Mouse (Mus musculus): ENCODE measurements at regions not wholly inside any gene's neighbourhood (a gene's known extent, or its start where the extent isn't known, plus 50 kb on each side); places are given as distances from the start of the nearest gene placed in this dataset.

DNA sequence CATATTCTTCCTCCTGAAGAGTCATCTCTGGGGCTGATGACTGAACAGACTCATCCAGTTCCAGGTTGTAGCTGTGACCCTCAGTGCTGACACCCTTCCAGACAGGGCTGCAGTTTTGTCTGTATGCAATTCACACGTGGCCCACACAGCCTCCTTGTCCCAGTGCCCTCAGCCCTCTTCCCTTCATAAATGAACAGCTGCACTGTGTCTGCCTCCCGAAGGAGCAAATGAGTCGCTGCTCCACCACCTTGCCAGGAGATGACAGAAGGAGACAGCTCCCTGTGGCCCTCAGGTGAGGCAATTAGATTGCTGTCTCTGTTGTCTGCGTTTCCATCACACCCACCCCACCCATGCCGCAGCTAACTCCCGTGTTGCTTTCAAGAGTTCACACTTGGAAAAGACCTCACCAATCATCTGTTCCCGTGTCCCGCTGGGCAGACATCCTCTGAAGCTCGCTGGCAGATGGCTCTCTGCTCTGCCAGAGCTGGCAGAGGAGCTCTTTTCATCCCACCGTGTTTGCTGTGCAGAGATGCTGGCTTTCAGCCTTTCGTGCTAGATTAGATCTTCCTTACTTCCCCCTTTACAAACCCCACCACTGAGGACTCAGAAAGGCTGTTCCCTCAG, 135.5 kb upstream of the Slc35f3 start:
- 0 out of 2 replicates have a peak overlapping the region, but pooled peaks have one; percentile 13 for H3K4me2 ChIP-seq
- peak; percentile 55 for ATAC-seq (ENCODE audit: low FRiP score, low read depth)

DNA sequence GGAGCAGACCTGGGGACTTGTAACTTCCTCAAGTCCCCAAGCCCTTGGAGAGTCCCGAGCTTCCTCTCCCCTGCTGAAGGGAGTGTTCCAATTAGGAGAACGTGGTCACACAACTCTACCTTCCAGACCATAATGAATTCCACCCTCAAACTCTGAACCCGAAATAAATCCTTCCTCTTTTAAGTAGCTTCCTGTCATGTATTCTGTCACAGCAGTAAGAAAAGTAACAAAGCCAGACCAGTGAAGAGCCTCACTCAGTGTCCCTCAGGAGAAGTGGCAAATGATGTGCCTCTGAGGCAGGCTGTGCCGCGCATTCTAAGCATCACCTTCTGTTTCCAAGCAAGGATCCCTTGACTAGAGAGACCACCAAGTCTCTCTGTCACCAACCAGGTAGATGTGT, 134.4 kb upstream of the Slc35f3 start:
- Histone ChIP-seq H3K9ac (no peak overlapping the region), H3K4me3 (no peak overlapping the region), H3K9me3 (no peaks in the 10 kb centered on the region), H3K27ac (replicated peaks) (no peak overlapping the region), H3K36me3 (no peaks in the 10 kb centered on the region), H3K4me2 (no peak overlapping the region), H3K4me1 (replicated peaks) (peaks cover 41% of the 10 kb centered on the region), H3K27me3 (no peaks in the 10 kb centered on the region)
- ATAC-seq (ENCODE audit: low FRiP score, low read depth): no peak
- WGBS: 65% methylated on average over 5 of the region's 5 CpGs

More for the DNA sequence above, 135.5 kb upstream of the Slc35f3 start:
- Histone ChIP-seq H3K36me3 (no peaks in the 10 kb centered on the region), H3K27ac (replicated peaks) (peak overlapping the region; percentile 73), H3K4me3 (no peak overlapping the region), H3K9me3 (no peaks in the 10 kb centered on the region), H3K4me1 (replicated peaks) (peaks cover 41% of the 10 kb centered on the region), H3K9ac (no peak overlapping the region), H3K27me3 (no peaks in the 10 kb centered on the region)
- WGBS: 21% methylated on average over 11 of the region's 11 CpGs

DNA sequence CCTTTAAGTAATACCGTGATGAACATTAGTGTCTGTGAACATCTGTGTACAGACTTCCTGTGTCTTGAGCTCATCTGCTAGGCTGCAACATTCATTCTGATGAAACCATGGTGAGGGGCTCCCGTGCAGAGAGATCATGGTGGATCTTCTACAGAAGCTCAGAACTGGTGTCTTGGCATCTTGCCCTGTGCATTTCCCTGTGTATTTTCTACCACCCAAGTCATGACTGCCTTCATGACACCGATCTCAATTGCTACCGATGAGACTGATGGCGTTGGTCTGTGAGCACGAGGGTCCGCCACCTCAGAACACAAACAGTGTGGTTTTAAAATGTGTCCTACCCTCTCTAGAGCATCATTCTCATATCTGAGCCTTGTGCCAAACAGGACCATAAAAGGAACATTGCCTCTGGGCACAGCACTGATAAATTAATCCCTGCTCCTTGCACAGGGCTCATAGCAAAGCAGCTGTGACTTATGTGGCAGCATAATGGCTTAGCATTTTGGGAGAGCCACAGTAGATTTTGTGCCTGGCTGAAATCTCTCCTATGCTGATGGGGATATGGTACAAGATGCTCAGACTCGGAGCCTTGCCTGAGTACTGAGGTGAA, 132.8 kb upstream of the Slc35f3 start:
- Histone ChIP-seq H3K9me3 (no peaks in the 10 kb centered on the region), H3K27ac (replicated peaks) (peak overlapping the region; percentile 60), H3K4me3 (no peak overlapping the region), H3K4me1 (replicated peaks) (peaks cover 33% of the 10 kb centered on the region), H3K4me2 (no peak overlapping the region), H3K36me3 (no peaks in the 10 kb centered on the region), H3K9ac (no peak overlapping the region), H3K27me3 (no peaks in the 10 kb centered on the region)
- peak; percentile 24; the same call in 1 of the 2 replicates for ATAC-seq (ENCODE audit: low FRiP score, low read depth)
- WGBS: 55% methylated on average over 8 of the region's 8 CpGs

GRCm38 (mm10) chr8:126166394-126166793, 132.0 kb upstream of the Slc35f3 start:
- H3K27ac ChIP-seq (replicated peaks): 0 out of 2 replicates have a peak overlapping the region, but pooled peaks have one; percentile 60
- H3K36me3 ChIP-seq: no peaks in the 10 kb centered on the region
- peaks cover 28% of the 10 kb centered on the region for H3K4me1 ChIP-seq (replicated peaks)
- no peak overlapping the region for H3K9ac ChIP-seq
- no peaks in the 10 kb centered on the region for H3K27me3 ChIP-seq
- no peak for ATAC-seq (ENCODE audit: low FRiP score, low read depth)
- no peak overlapping the region for H3K4me2 ChIP-seq
- 59% methylated on average over 7 of the region's 7 CpGs for WGBS
- no peaks in the 10 kb centered on the region for H3K9me3 ChIP-seq
- H3K4me3 ChIP-seq: no peak overlapping the region

- no peaks in the 10 kb centered on the region for H3K27me3 ChIP-seq
- H3K9ac ChIP-seq: no peak overlapping the region
- 0 out of 2 replicates have a peak, but pooled peaks cover 6% of the 10 kb centered on the region for H3K4me1 ChIP-seq (replicated peaks)
- H3K9me3 ChIP-seq: no peaks in the 10 kb centered on the region
- H3K36me3 ChIP-seq: no peaks in the 10 kb centered on the region
- WGBS: 56% methylated on average over 7 of the region's 7 CpGs
- no peak for ATAC-seq (ENCODE audit: low FRiP score, low read depth)
- H3K27ac ChIP-seq (replicated peaks): no peak overlapping the region
- H3K4me2 ChIP-seq: no peak overlapping the region
- no peak overlapping the region for H3K4me3 ChIP-seq
Observed at GRCm38 (mm10) chr8:126174451-126174850, 123.9 kb upstream of the Slc35f3 start.

GRCm38 (mm10) chr8:126176305-126176704, 122.1 kb upstream of the Slc35f3 start:
- no peak overlapping the region for H3K9ac ChIP-seq
- no peaks in the 10 kb centered on the region for H3K27me3 ChIP-seq
- no peaks in the 10 kb centered on the region for H3K9me3 ChIP-seq
- no peak overlapping the region for H3K4me3 ChIP-seq
- H3K4me1 ChIP-seq (replicated peaks): 0 out of 2 replicates have a peak, but pooled peaks cover 6% of the 10 kb centered on the region
- no peak overlapping the region for H3K27ac ChIP-seq (replicated peaks)
- ATAC-seq (ENCODE audit: low FRiP score, low read depth): no peak
- no peaks in the 10 kb centered on the region for H3K36me3 ChIP-seq
- H3K4me2 ChIP-seq: no peak overlapping the region
- WGBS: 89% methylated on average over 7 of the region's 7 CpGs

DNA sequence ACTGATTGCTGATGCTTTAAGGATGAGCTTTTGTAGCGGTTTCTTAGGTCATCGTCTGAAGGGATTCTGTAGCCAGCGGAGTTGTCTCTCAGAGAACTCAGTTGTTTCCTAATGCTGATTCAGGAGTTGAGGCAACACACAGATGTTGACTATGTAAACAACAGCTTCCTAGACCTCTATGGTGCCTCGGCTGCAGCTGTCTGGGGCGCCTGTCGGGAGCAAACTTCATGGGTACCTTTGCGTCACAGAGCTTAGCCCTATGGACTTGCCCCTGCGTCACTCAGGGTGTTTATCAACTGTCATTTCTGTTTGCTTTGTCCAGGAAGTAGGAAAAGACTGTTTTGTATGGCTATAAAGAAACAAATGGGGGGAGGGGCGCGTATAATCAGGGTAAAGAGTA, 120.5 kb upstream of the Slc35f3 start:
- Histone ChIP-seq H3K27me3 (no peaks in the 10 kb centered on the region), H3K9me3 (no peaks in the 10 kb centered on the region), H3K4me3 (no peak overlapping the region), H3K9ac (no peak overlapping the region), H3K4me1 (replicated peaks) (0 out of 2 replicates have a peak, but pooled peaks cover 6% of the 10 kb centered on the region), H3K27ac (replicated peaks) (no peak overlapping the region), H3K36me3 (no peaks in the 10 kb centered on the region), H3K4me2 (no peak overlapping the region)
- 77% methylated on average over 10 of the region's 10 CpGs for WGBS
- ATAC-seq (ENCODE audit: low FRiP score, low read depth): no peak

- Histone ChIP-seq H3K4me1 (replicated peaks) (no peaks in the 10 kb centered on the region), H3K4me2 (no peak overlapping the region), H3K9ac (no peak overlapping the region), H3K27me3 (no peaks in the 10 kb centered on the region), H3K4me3 (no peak overlapping the region), H3K9me3 (no peaks in the 10 kb centered on the region), H3K27ac (replicated peaks) (no peak overlapping the region), H3K36me3 (no peaks in the 10 kb centered on the region)
- ATAC-seq (ENCODE audit: low FRiP score, low read depth): no peak
- 49% methylated on average over 5 of the region's 5 CpGs for WGBS
Observed at GRCm38 (mm10) chr8:126188741-126189285, 109.5 kb upstream of the Slc35f3 start.

- no peak overlapping the region for H3K27ac ChIP-seq (replicated peaks)
- ATAC-seq (ENCODE audit: low FRiP score, low read depth): no peak
- no peaks in the 10 kb centered on the region for H3K9me3 ChIP-seq
- H3K9ac ChIP-seq: no peak overlapping the region
- H3K36me3 ChIP-seq: no peaks in the 10 kb centered on the region
- H3K4me1 ChIP-seq (replicated peaks): no peaks in the 10 kb centered on the region
- H3K27me3 ChIP-seq: no peaks in the 10 kb centered on the region
- WGBS: 85% methylated on average over 2 of the region's 2 CpGs
- no peak overlapping the region for H3K4me3 ChIP-seq
- no peak overlapping the region for H3K4me2 ChIP-seq
Observed at GRCm38 (mm10) chr8:126195616-126196015, 102.7 kb upstream of the Slc35f3 start.

DNA sequence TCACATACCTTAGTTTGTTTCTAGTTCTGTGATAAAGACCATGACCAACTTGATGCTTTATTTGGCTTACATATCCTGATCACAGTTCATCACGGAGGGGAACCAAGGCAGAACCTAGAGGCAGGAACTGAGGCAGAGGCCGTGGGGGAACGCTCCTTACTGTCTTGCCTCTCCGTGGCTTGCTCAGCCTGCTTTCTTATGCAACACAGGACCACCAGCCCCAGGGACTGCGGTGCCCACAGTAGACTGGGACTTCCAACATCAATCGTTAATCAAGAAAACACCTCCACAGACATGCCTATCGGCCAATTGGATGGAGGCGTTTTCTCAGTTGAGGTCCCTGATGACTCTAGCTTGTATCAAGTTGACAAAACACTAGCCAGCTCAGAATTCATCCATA, 87.8 kb upstream of the Slc35f3 start:
- no peaks in the 10 kb centered on the region for H3K36me3 ChIP-seq
- 86% methylated on average over 8 of the region's 8 CpGs for WGBS
- no peak overlapping the region for H3K9ac ChIP-seq
- H3K4me3 ChIP-seq: no peak overlapping the region
- no peak overlapping the region for H3K27ac ChIP-seq (replicated peaks)
- ATAC-seq (ENCODE audit: low FRiP score, low read depth): no peak
- no peaks in the 10 kb centered on the region for H3K4me1 ChIP-seq (replicated peaks)
- no peak overlapping the region for H3K4me2 ChIP-seq
- H3K27me3 ChIP-seq: no peaks in the 10 kb centered on the region
- H3K9me3 ChIP-seq: no peaks in the 10 kb centered on the region

GRCm38 (mm10) chr8:126212802-126213201, 85.6 kb upstream of the Slc35f3 start:
- Histone ChIP-seq H3K27ac (replicated peaks) (no peak overlapping the region), H3K36me3 (no peaks in the 10 kb centered on the region), H3K4me3 (no peak overlapping the region), H3K4me1 (replicated peaks) (no peaks in the 10 kb centered on the region), H3K9me3 (no peaks in the 10 kb centered on the region), H3K9ac (no peak overlapping the region), H3K27me3 (no peaks in the 10 kb centered on the region), H3K4me2 (no peak overlapping the region)
- no peak for ATAC-seq (ENCODE audit: low FRiP score, low read depth)
- WGBS: 93% methylated on average over 5 of the region's 5 CpGs

DNA sequence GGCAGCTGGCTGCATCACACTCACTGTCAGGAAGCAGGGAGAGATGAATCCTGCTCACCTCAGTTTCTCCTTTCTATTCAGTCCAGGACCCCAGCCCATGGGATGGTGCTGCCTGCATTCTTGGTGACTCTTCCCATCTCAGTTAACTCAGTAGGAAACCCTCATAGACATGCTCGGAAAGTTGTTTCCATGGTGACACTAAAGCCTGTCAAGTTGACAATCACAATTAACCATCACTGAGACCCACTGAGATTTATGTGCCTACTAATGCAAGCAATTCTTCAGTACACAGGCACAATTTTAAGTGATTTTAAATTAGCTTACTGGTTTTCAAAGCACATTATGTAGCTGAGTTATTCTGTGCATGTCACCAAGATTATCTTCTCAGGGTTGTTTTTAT, 83.8 kb upstream of the Slc35f3 start:
- Histone ChIP-seq H3K4me1 (replicated peaks) (no peaks in the 10 kb centered on the region), H3K9me3 (no peaks in the 10 kb centered on the region), H3K9ac (no peak overlapping the region), H3K4me3 (no peak overlapping the region), H3K27ac (replicated peaks) (no peak overlapping the region), H3K4me2 (no peak overlapping the region), H3K36me3 (no peaks in the 10 kb centered on the region), H3K27me3 (no peaks in the 10 kb centered on the region)
- ATAC-seq (ENCODE audit: low FRiP score, low read depth): no peak
- WGBS: 19% methylated on average over 1 of the region's 1 CpGs
